In genomic region chr9:45382834-45383233, GRCm38 (mm10) we compare ENCODE assay signal across 19 mouse cellular contexts. TPM values are rescaled to one million over a fixed set of nuclear protein-coding genes. Genes with fewer than 3 reads are reported as not detected.
DNase-seq lines count a peak whose midpoint lies in the region; ATAC-seq and TF ChIP-seq lines count a peak whose summit lies in the region.
"Had no signal": no experiment of that assay in that cellular context is flagged by ENCODE, and none has a peak within 500 bp of the region (broad histone marks: within the 10 kb centered on the region; RNA-seq: fewer than 3 reads in every experiment).

No protein-coding gene starts in this region.

- no peak for ATAC-seq in forebrain, embryonic 15.5 days (replicated peaks)
- ATAC-seq in forebrain, embryonic 14.5 days, result no peak
- ATAC-seq in forebrain, postnatal 0 days, result peak; percentile 13; the same call in 1 of the 2 replicates
- no peak; the same call in 1 of the 2 replicates for ATAC-seq in hindbrain, postnatal 0 days
- no peak for ATAC-seq in hindbrain, embryonic 16.5 days

- no peak for TF ChIP-seq CTCF in forebrain, postnatal 0 days (IDR thresholded peaks at IDR 0.05; ENCODE audit: low read depth)
- no peak for TF ChIP-seq CTCF in hindbrain, postnatal 0 days (IDR thresholded peaks at IDR 0.05; ENCODE audit: low read depth)

- WGBS in forebrain, embryonic 15.5 days, result 66% methylated on average over 5 of the region's 5 CpGs
- 64% methylated on average over 5 of the region's 5 CpGs for WGBS in forebrain, embryonic 14.5 days
- 53% methylated on average over 5 of the region's 5 CpGs for WGBS in forebrain, postnatal 0 days
- WGBS in forebrain, embryonic 10.5 days, result 84% methylated on average over 5 of the region's 5 CpGs
- 49% methylated on average over 5 of the region's 5 CpGs for WGBS in hindbrain, postnatal 0 days
- 65% methylated on average over 5 of the region's 5 CpGs for WGBS in hindbrain, embryonic 16.5 days

- no peaks in the 10 kb centered on the region for H3K27me3 ChIP-seq in forebrain, embryonic 15.5 days
- H3K27me3 ChIP-seq in forebrain, embryonic 14.5 days (replicated peaks; ENCODE audit: control insufficient read depth, insufficient read depth, low read length), result no peaks in the 10 kb centered on the region
- no peaks in the 10 kb centered on the region for H3K27me3 ChIP-seq in forebrain, postnatal 0 days (ENCODE audit: insufficient read depth, low read length)
- H3K27me3 ChIP-seq in forebrain, embryonic 10.5 days (ENCODE audit: poor library complexity, severe bottlenecking), result no peaks in the 10 kb centered on the region
- no peaks in the 10 kb centered on the region for H3K27me3 ChIP-seq in hindbrain, postnatal 0 days (ENCODE audit: insufficient read depth, low read length)
- H3K27me3 ChIP-seq in hindbrain, embryonic 16.5 days (replicated peaks; ENCODE audit: control insufficient read depth, insufficient read depth, low read length), result no peaks in the 10 kb centered on the region
- H3K27me3 ChIP-seq: embryonic facial prominence, embryonic 13.5 days; embryonic facial prominence, embryonic 15.5 days; forebrain, embryonic 12.5 days had no signal

- H3K9me3 ChIP-seq in forebrain, embryonic 15.5 days, result no peaks in the 10 kb centered on the region
- no peaks in the 10 kb centered on the region for H3K9me3 ChIP-seq in forebrain, embryonic 14.5 days (replicated peaks; ENCODE audit: control insufficient read depth, low read length)
- no peaks in the 10 kb centered on the region for H3K9me3 ChIP-seq in forebrain, postnatal 0 days (ENCODE audit: low read length)
- no peaks in the 10 kb centered on the region for H3K9me3 ChIP-seq in forebrain, embryonic 10.5 days
- H3K9me3 ChIP-seq in hindbrain, postnatal 0 days (ENCODE audit: low read length), result no peaks in the 10 kb centered on the region
- no peaks in the 10 kb centered on the region for H3K9me3 ChIP-seq in hindbrain, embryonic 16.5 days (ENCODE audit: control insufficient read depth, low read length)
- H3K9me3 ChIP-seq: embryonic facial prominence, embryonic 13.5 days; embryonic facial prominence, embryonic 15.5 days; forebrain, embryonic 12.5 days had no signal

- H3K36me3 ChIP-seq in forebrain, embryonic 15.5 days, result no peaks in the 10 kb centered on the region
- 0 out of 2 replicates have a peak, but pooled peaks cover 3% of the 10 kb centered on the region for H3K36me3 ChIP-seq in forebrain, embryonic 14.5 days (ENCODE audit: control insufficient read depth, insufficient read depth, low read length)
- no peaks in the 10 kb centered on the region for H3K36me3 ChIP-seq in forebrain, postnatal 0 days (ENCODE audit: insufficient read depth)
- peaks cover 52% of the 10 kb centered on the region for H3K36me3 ChIP-seq in forebrain, embryonic 10.5 days (replicated peaks)
- H3K36me3 ChIP-seq in hindbrain, postnatal 0 days (ENCODE audit: insufficient read depth, low read length), result no peaks in the 10 kb centered on the region
- no peaks in the 10 kb centered on the region for H3K36me3 ChIP-seq in hindbrain, embryonic 16.5 days (ENCODE audit: control insufficient read depth, insufficient read depth, low read length)
- H3K36me3 ChIP-seq: embryonic facial prominence, embryonic 13.5 days; embryonic facial prominence, embryonic 15.5 days had no signal

- no peak overlapping the region for H3K4me3 ChIP-seq in forebrain, embryonic 15.5 days
- no peak overlapping the region for H3K4me3 ChIP-seq in forebrain, embryonic 14.5 days (ENCODE audit: low read depth, low read length)
- no peak overlapping the region for H3K4me3 ChIP-seq in forebrain, postnatal 0 days (ENCODE audit: low read depth, low read length)
- H3K4me3 ChIP-seq in forebrain, embryonic 10.5 days, result no peak overlapping the region
- no peak overlapping the region for H3K4me3 ChIP-seq in hindbrain, postnatal 0 days (ENCODE audit: low read length)
- H3K4me3 ChIP-seq in hindbrain, embryonic 16.5 days (ENCODE audit: low read length), result no peak overlapping the region
- H3K4me3 ChIP-seq: embryonic facial prominence, embryonic 13.5 days; embryonic facial prominence, embryonic 15.5 days; erythroblast, embryonic 14.5 days; forebrain, embryonic 12.5 days had no signal

- H3K27ac ChIP-seq in forebrain, embryonic 15.5 days (replicated peaks), result peak overlapping the region; percentile 82; the same call in 1 of the 2 replicates
- no peak overlapping the region for H3K27ac ChIP-seq in forebrain, embryonic 14.5 days (ENCODE audit: low read depth, low read length)
- peak overlapping the region; percentile 40; the same call in 1 of the 2 replicates for H3K27ac ChIP-seq in forebrain, postnatal 0 days (ENCODE audit: low read depth, low read length)
- no peak overlapping the region for H3K27ac ChIP-seq in forebrain, embryonic 10.5 days
- H3K27ac ChIP-seq in hindbrain, postnatal 0 days, result peak overlapping the region; percentile 16; the same call in 1 of the 2 replicates
- H3K27ac ChIP-seq in hindbrain, embryonic 16.5 days (ENCODE audit: low read depth, low read length), result no peak overlapping the region; the same call in 1 of the 2 replicates
- H3K27ac ChIP-seq: embryonic facial prominence, embryonic 13.5 days; embryonic facial prominence, embryonic 15.5 days; forebrain, embryonic 12.5 days had no signal

- H3K4me1 ChIP-seq in forebrain, embryonic 15.5 days, result peaks cover 42% of the 10 kb centered on the region
- H3K4me1 ChIP-seq in forebrain, embryonic 14.5 days (ENCODE audit: control insufficient read depth, insufficient read depth, low read length), result peaks cover 28% of the 10 kb centered on the region
- H3K4me1 ChIP-seq in forebrain, postnatal 0 days (ENCODE audit: insufficient read depth), result peaks cover 12% of the 10 kb centered on the region
- peaks cover 12% of the 10 kb centered on the region for H3K4me1 ChIP-seq in forebrain, embryonic 10.5 days
- peaks cover 27% of the 10 kb centered on the region for H3K4me1 ChIP-seq in hindbrain, postnatal 0 days (ENCODE audit: insufficient read depth, low read length)
- H3K4me1 ChIP-seq in hindbrain, embryonic 16.5 days (ENCODE audit: control insufficient read depth, insufficient read depth, low read depth, low read length), result peaks cover 30% of the 10 kb centered on the region
- H3K4me1 ChIP-seq: embryonic facial prominence, embryonic 15.5 days had no signal

- no peak overlapping the region for H3K9ac ChIP-seq in forebrain, embryonic 15.5 days (replicated peaks)
- no peak overlapping the region for H3K9ac ChIP-seq in forebrain, embryonic 14.5 days (ENCODE audit: low read length)
- no peak overlapping the region for H3K9ac ChIP-seq in forebrain, postnatal 0 days
- no peak overlapping the region for H3K9ac ChIP-seq in hindbrain, postnatal 0 days (replicated peaks; ENCODE audit: low read length)
- H3K9ac ChIP-seq in hindbrain, embryonic 16.5 days (ENCODE audit: low read depth, low read length), result no peak overlapping the region
- H3K9ac ChIP-seq: embryonic facial prominence, embryonic 13.5 days; embryonic facial prominence, embryonic 15.5 days; forebrain, embryonic 12.5 days had no signal

- H3K4me2 ChIP-seq in forebrain, embryonic 15.5 days (replicated peaks), result no peak overlapping the region
- H3K4me2 ChIP-seq in forebrain, embryonic 14.5 days (ENCODE audit: low read length), result no peak overlapping the region
- no peak overlapping the region for H3K4me2 ChIP-seq in forebrain, postnatal 0 days (ENCODE audit: low read depth)
- no peak overlapping the region for H3K4me2 ChIP-seq in hindbrain, postnatal 0 days (ENCODE audit: low read depth, low read length)
- H3K4me2 ChIP-seq in hindbrain, embryonic 16.5 days (ENCODE audit: low read length), result no peak overlapping the region
- H3K4me2 ChIP-seq: embryonic facial prominence, embryonic 13.5 days; embryonic facial prominence, embryonic 15.5 days; forebrain, embryonic 12.5 days had no signal

- DNase-seq in forebrain, embryonic 14.5 days (ENCODE audit: low spot score), result no peak
- no peak for DNase-seq in forebrain, postnatal 0 days
- no peak for DNase-seq in forebrain, embryonic 10.5 days (ENCODE audit: extremely low spot score, low spot score)
- DNase-seq in hindbrain, postnatal 0 days (ENCODE audit: low spot score), result no peak
- DNase-seq: adrenal gland, adult 2 months; adrenal gland, postnatal 10 days; adrenal gland, postnatal 25 days; cerebellum, adult 11 months; cerebellum, adult 8-10 months; embryo, embryonic 11 days had no signal

RNA-seq across cellular contexts. Expression of gene Fxyd6, which starts 12.8 kb away (rescaled TPM):
- polyA plus RNA-seq in forebrain, embryonic 15.5 days (2015; fragmentation: Nextera tagmentation; extraction: Ambion mirVana), result 447 and 481 TPM in 2 replicates
- polyA plus RNA-seq in forebrain, embryonic 14.5 days (2014; fragmentation: Nextera tagmentation; extraction: Ambion mirVana), result 355 and 413 TPM in 2 replicates
- total RNA-seq in forebrain, postnatal 0 days (2014; rRNA removed), result 412 and 499 TPM in 2 replicates
- polyA plus RNA-seq in forebrain, postnatal 0 days (2015; fragmentation: Nextera tagmentation; extraction: Ambion mirVana), result 739 and 836 TPM in 2 replicates
- 159 and 161 TPM in 2 replicates for polyA plus RNA-seq in forebrain, embryonic 10.5 days (2016; fragmentation: Nextera tagmentation; extraction: Ambion mirVana)
- 461 and 490 TPM in 2 replicates for total RNA-seq in hindbrain, postnatal 0 days (2014; rRNA removed)
- 752 and 767 TPM in 2 replicates for polyA plus RNA-seq in hindbrain, postnatal 0 days (2015; fragmentation: Nextera tagmentation; extraction: Ambion mirVana)
- polyA plus RNA-seq in hindbrain, embryonic 16.5 days (2015; fragmentation: Nextera tagmentation; extraction: Ambion mirVana), result 679 and 766 TPM in 2 replicates
- total RNA-seq: common myeloid progenitor, adult 5-6 weeks; MEL had no signal
- polyA plus RNA-seq: C2C12; erythroblast, embryonic 14.5 days had no signal

RNA-seq across cellular contexts. Expression of gene Fxyd2, which starts 16.6 kb away (rescaled TPM):
- polyA plus RNA-seq in forebrain, embryonic 15.5 days (2015; fragmentation: Nextera tagmentation; extraction: Ambion mirVana), result 5.8 and 6.3 TPM in 2 replicates
- 5.2 and 6.2 TPM in 2 replicates for polyA plus RNA-seq in forebrain, embryonic 14.5 days (2014; fragmentation: Nextera tagmentation; extraction: Ambion mirVana)
- total RNA-seq in forebrain, postnatal 0 days (2014; rRNA removed), result 22.6 and 22.7 TPM in 2 replicates
- 15.9 and 16.6 TPM in 2 replicates for polyA plus RNA-seq in forebrain, postnatal 0 days (2015; fragmentation: Nextera tagmentation; extraction: Ambion mirVana)
- 0.55 and 1.2 TPM in 2 replicates for polyA plus RNA-seq in forebrain, embryonic 10.5 days (2016; fragmentation: Nextera tagmentation; extraction: Ambion mirVana)
- 17.1 and 18.6 TPM in 2 replicates for total RNA-seq in hindbrain, postnatal 0 days (2014; rRNA removed)
- 19.5 and 21.5 TPM in 2 replicates for polyA plus RNA-seq in hindbrain, postnatal 0 days (2015; fragmentation: Nextera tagmentation; extraction: Ambion mirVana)
- polyA plus RNA-seq in hindbrain, embryonic 16.5 days (2015; fragmentation: Nextera tagmentation; extraction: Ambion mirVana), result 11.7 and 15.7 TPM in 2 replicates
- total RNA-seq: MEL had no signal
- polyA plus RNA-seq: C2C12; erythroblast, embryonic 14.5 days had no signal

RNA-seq across cellular contexts. Expression of gene Dscaml1, which starts 43.6 kb away (rescaled TPM):
- 22.3 and 23.5 TPM in 2 replicates for polyA plus RNA-seq in forebrain, embryonic 15.5 days (2015; fragmentation: Nextera tagmentation; extraction: Ambion mirVana)
- polyA plus RNA-seq in forebrain, embryonic 14.5 days (2014; fragmentation: Nextera tagmentation; extraction: Ambion mirVana), result 11.3 and 15.0 TPM in 2 replicates
- 28.9 and 42.6 TPM in 2 replicates for total RNA-seq in forebrain, postnatal 0 days (2014; rRNA removed)
- polyA plus RNA-seq in forebrain, postnatal 0 days (2015; fragmentation: Nextera tagmentation; extraction: Ambion mirVana), result 13.4 and 19.6 TPM in 2 replicates
- polyA plus RNA-seq in forebrain, embryonic 10.5 days (2016; fragmentation: Nextera tagmentation; extraction: Ambion mirVana), result 0.28 and 0.79 TPM in 2 replicates
- 37.5 and 47.4 TPM in 2 replicates for total RNA-seq in hindbrain, postnatal 0 days (2014; rRNA removed)
- polyA plus RNA-seq in hindbrain, postnatal 0 days (2015; fragmentation: Nextera tagmentation; extraction: Ambion mirVana), result 10.5 and 12.4 TPM in 2 replicates
- polyA plus RNA-seq in hindbrain, embryonic 16.5 days (2015; fragmentation: Nextera tagmentation; extraction: Ambion mirVana), result 10.8 and 17.7 TPM in 2 replicates
- total RNA-seq: common myeloid progenitor, adult 5-6 weeks; MEL had no signal
- polyA plus RNA-seq: C2C12; erythroblast, embryonic 14.5 days had no signal

Comparison
In these comparisons a context has a peak if more than half of its experiments do, and no peak if none do; other contexts are left out.
1. H3K27ac ChIP-seq: peak in forebrain, embryonic 15.5 days (single experiment), forebrain, postnatal 0 days (single experiment) and hindbrain, postnatal 0 days (single experiment); none in forebrain, embryonic 14.5 days (single experiment), forebrain, embryonic 10.5 days (single experiment) and hindbrain, embryonic 16.5 days (single experiment).